Mouse (Mus musculus) CH12F3 (cell line): ENCODE results near the gene Mrpl58.

Experiments used
- in situ Hi-C: fragments of 300-500 bp; cut with MboI; formaldehyde crosslinking; loops from 2 replicates; pipeline ENCODE4 v1.14.3; 2020; ENCODE audit warnings: low sequenced_read_pairs

Mrpl58 gene

GRCm38 (mm10) chr11:115423091-115423490 is 19.5 kb downstream of the Mrpl58 start:
- in situ Hi-C loops, result no loop called here

- in situ Hi-C loops, result no loop called here
These were observed 21.1 kb downstream of the Mrpl58 start for GRCm38 (mm10) chr11:115424666-115425065.

- in situ Hi-C loops, result no loop called here
These were observed 22.1 kb downstream of the Mrpl58 start for GRCm38 (mm10) chr11:115425671-115426070.

- in situ Hi-C loops, result no loop called here
These were observed 24.2 kb downstream of the Mrpl58 start for GRCm38 (mm10) chr11:115427482-115428331.

GRCm38 (mm10) chr11:115429307-115429706 is 25.8 kb downstream of the Mrpl58 start:
- in situ Hi-C loops, result no loop called here

GRCm38 (mm10) chr11:115430561-115430960 is 27.0 kb downstream of the Mrpl58 start:
- in situ Hi-C loops, result no loop called here

GRCm38 (mm10) chr11:115432814-115433213 is 29.3 kb downstream of the Mrpl58 start:
- in situ Hi-C loops, result no loop called here

- in situ Hi-C loops, result no loop called here
These were observed 29.8 kb downstream of the Mrpl58 start for GRCm38 (mm10) chr11:115433342-115433741.

GRCm38 (mm10) chr11:115435596-115436337 is 32.2 kb downstream of the Mrpl58 start:
- in situ Hi-C loops, result no loop called here

- in situ Hi-C loops, result no loop called here
These were observed 34.1 kb downstream of the Mrpl58 start for GRCm38 (mm10) chr11:115437571-115438122.

GRCm38 (mm10) chr11:115439326-115439725 is 35.8 kb downstream of the Mrpl58 start:
- in situ Hi-C loops, result no loop called here

GRCm38 (mm10) chr11:115439906-115440595 is 36.5 kb downstream of the Mrpl58 start, which contains the start of gene Trim80:
TSS of gene Trim80 (plus strand) at chr11:115440545.
- in situ Hi-C loops, result no loop called here

- in situ Hi-C loops, result no loop called here
These were observed 37.9 kb downstream of the Mrpl58 start for GRCm38 (mm10) chr11:115441417-115441816.

GRCm38 (mm10) chr11:115446906-115447305 is 43.4 kb downstream of the Mrpl58 start:
- in situ Hi-C loops, result no loop called here

GRCm38 (mm10) chr11:115447321-115447885 is 43.9 kb downstream of the Mrpl58 start:
- in situ Hi-C loops, result no loop called here

- in situ Hi-C loops, result no loop called here
These were observed 44.5 kb downstream of the Mrpl58 start for GRCm38 (mm10) chr11:115448075-115448474.

GRCm38 (mm10) chr11:115448998-115449397 is 45.4 kb downstream of the Mrpl58 start:
- in situ Hi-C loops, result no loop called here

GRCm38 (mm10) chr11:115450176-115450575 is 46.6 kb downstream of the Mrpl58 start:
- in situ Hi-C loops, result no loop called here

- in situ Hi-C loops, result no loop called here
These were observed 48.3 kb downstream of the Mrpl58 start for GRCm38 (mm10) chr11:115451781-115452241.

- in situ Hi-C loops, result no loop called here
These were observed 48.8 kb downstream of the Mrpl58 start for GRCm38 (mm10) chr11:115452281-115452860.
